Mouse (Mus musculus) thymus, postnatal 25 days (tissue): ENCODE measurements around the gene Hunk.
A peak's percentile ranks its signal among the peaks of the same experiment; 100 is the strongest.

Source experiments
- DNase-seq: peaks from one replicate; pipeline ENCODE4 v3.0.0; 2022

Hunk gene

DNA sequence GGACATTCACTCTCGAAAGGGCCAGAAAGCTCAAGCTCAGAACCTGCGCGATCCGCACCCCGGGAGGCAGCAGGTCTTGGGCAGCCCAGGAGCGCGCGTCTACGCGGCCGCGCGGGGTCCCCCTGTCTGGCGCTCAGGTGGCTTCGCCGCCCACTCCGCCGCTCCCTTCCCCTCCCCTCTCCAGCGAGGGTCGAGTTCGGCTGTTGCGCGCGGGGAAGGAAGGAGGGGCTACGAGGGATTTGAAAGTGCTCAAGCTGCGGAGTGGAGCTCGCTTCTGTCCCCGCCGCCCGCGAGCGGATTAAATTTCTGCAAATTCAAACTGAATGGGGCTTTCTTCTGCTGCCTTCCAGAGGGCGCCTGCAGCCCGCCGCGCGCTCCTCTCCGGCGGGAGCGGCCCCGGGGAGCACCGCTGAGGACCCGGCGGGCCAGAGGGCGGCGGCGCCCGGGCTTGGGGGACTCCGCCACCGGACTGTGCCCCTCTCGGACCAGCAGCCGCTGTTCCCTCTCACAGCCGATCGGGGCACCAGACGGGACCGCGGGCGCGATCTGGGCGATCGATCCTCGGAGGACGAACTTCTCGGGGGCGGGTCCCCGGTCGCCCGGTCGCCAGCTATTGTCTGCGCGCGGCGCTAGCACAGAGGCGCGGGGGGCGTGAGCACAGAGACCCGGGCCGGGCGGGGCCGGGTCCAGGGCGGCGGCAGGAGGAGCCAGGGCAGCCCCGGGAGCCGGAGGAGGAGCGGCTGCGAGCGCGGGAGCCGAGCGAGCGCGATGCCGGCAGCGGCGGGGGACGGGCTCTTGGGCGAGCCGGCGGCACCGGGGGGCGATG, at the start of gene Hunk:
Gene Hunk, plus strand, starts transcription at position 326 of the 826 bp plus-strand sequence.
- peak; percentile 42 for DNase-seq

DNA sequence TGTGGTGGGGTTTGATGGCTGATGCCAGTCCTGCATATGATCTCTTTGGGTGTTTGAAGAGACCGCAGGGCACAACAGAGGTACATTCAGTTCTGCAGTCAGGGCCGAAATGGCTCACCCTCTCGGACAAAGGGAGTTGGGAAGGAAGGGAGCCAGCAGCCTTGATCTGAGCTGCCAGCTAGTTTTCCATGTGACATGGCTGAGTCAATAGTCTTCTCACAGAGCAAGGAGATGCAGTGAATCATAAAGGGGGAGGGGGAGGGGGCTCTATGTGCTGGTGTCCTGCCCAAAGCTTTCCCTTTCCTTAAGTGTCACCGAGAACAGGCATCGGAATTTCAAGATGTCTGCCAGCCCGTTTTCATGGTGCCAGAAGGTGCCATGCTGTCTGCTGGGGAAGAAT, 46.8 kb upstream of the Hunk start:
- DNase-seq: no peak

DNA sequence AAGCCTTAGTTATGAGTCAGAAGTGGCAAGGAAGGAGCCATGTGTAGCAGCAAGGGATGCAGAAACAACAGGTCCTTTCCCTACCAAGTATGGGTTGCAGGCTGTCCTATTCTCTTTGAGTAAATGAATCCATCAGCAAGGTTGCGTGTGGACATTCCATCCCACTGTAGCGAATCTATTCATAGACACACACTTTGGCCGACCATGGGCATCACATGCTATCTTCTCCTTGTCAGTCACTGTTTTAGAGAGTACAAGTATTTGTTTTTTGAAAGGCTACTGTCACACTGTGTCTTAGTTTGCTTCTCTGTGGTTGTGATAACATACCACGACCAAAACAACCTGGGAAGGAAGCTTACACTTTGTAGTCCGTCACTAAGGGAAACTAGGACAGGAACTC, 44.7 kb upstream of the Hunk start:
- no peak for DNase-seq

DNA sequence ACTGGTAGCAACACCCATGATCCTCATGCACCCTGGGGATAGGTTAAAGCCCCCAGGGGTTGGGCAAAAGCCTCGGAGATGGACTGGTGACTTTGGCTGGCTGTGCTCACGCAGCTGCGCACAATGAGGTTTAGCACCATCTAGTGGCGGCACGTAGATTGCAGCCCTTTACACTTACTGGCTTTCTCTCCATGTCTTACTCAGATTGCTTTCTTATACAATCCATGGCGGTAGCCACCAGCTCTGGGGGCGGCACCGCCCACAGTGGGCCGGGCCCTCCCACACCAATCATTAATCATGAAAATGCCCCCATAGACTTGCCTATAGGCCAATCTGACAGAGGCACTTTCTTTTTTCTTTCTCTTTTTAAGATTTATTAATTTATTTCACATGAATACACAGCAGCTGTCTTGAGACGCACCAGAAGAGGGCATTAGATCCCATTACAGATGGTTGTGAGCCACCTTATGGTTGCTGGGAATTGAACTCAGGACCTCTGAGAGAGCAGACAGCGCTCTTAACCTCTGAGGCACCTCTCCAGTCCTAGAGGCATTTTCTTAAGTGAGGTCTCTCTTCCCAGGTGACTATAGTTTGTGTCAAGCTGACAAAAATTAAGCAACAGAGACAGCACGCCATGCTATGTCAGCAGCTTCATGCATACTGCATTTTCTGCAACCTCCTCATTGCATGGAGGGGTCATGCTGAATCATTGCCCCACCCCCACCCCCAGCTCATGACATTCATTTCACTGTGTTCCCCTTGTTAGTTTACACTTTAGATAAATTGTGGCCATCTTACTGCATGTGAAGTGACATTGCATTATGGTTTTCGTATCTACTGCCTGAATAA, 35.9 kb upstream of the Hunk start:
- peak; percentile 59 for DNase-seq

DNA sequence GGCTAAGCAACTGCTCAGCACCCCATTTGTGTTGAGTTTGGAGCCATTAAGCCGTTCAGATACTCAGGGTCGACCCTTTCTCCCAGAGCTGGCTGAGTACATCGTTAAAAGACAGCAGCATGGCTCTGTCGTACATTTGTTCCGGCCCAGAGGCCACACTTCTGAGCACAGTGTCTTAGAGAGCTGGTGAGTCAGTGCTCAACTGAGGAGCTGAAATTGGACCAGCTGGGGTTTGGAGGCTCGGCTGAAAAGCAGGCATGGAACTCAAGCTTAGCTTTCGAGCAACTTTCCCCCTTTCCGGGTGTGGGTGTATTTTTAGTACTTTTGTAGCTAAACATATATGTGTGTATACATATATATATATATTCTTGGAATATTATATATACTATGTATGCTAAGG, 34.1 kb upstream of the Hunk start:
- DNase-seq: no peak

DNA sequence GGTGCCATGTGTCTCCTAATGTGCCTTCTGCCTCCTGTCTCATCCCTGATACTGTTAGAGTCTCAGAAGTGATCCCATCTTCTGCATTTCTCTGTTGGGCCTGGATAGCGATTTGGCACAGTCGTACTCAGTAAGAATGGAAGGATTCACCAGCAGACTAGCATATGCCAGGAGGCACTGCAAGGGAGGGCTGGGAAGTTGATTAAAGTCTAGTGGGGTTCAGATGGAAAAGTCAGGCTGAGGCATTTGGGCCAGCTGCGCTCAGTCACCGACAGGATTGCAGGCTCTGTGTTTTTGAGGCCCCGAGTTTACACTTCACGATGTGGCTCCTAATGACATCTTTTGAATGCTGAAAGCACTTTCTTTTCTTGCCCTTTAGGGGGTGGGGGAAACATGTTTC, 33.1 kb upstream of the Hunk start:
- no peak for DNase-seq

DNA sequence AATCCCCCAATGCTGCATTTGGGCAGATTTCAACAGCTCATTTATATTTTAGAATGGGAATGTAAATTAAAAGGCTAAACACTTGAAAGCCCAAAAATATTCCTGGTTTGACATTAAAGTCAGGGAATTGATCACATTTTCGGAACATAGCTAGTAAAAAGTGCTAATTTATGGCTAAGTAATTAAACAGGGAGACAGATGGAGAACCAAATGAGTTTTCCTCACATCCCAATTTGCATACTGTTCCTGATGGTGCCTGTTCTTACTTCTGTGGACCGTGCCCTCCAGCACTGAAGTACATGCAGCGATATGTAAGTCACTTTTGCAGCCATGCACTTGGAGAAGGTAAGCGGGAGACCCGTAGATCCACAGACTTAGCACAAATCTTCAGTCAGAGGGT, 32.7 kb upstream of the Hunk start:
- no peak for DNase-seq

DNA sequence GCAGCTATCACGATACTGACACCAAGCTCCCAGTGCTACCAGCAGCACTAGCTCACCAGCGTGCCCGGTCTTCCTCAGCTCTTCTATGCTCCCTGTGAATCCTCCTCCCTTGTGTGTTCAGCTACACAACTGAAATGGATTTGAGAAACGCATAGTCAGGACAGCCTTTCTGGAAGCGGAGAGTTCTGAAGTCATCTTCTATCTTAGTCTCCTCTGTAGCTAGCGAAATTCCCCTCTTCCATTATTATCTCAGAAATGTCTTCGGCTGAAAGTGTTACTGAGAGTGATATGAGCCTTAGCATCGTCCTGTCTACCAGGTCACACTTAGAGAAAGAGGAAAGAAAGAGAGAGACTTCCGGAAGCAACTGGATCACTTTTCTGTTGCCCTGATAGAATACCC, 26.5 kb upstream of the Hunk start:
- no peak for DNase-seq

DNA sequence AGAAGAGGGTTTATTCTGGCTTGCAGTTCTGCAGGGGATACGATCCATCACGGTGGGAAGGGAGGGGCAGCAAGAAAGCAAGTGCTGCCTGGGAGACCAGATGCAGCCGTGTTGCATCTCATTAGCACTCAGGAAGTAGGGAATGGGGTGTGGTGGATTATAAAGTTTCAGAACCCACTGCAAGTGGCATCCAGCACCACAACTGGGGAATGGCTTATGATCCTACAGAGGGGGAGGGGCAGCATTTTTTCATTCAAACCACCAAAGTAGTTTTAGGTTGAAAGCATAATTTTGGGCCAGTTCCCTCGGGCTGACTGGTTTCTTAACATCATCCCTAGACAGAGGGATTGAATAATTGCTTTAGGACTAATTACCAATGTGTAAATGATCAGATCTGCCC, 26.1 kb upstream of the Hunk start:
- no peak for DNase-seq

DNA sequence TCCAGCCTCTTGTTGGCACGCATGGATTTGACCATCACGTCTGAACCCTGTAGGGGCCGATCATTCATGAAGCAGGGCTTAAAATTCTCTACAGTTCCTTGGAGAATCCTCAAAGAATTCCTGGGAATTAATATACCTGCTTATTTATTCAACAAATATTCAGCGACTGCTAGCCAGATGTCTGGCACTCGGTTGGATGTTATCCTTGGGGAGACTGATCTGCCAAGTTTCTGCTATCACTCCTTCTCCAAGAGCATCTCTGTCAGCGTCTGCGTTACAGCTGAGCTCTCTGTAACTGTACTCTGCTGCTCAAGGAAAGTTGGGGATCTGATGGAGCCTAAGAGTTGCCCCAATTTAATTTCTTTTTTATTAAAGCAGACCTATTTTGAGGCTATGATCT, 25.5 kb upstream of the Hunk start:
- no peak for DNase-seq

DNA sequence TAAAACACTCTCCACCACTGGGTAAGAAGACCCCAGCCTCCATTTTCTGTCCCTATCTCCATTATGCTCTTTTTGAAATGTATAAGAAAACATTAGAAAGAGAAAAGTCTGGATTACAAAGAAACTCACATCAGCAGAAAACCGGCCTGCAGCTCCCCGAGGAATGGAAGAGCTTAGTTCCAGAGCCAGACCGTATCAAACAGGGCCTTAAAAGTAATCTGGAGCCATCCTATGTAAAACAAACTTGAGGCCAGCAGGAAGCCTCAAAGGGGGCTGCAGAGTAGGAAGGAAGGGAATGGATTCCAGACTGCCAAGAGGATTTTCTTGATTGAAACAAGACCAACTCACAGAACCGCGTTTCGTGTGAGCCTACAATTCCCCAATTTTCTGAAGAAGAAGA, 22.9 kb upstream of the Hunk start:
- DNase-seq: no peak

DNA sequence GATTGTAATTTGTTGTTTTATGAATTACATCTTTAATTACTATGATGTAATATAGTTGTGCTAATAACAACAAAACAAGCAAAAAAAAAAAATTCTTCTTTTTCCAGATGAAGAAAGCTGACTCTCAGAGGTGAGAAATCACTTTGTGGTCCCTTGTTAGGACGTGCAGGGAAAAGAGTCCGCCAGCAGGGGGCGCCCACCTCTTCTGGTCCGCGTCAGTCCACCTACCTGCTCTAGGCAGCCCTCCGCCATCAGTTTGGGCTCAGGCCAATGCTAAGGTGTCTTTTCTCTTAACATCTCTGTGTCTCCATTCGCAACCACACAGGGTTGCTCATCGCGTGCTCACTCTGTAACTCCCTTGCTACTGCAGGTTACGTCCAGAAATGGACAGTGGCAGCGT, 5.9 kb upstream of the Hunk start:
- DNase-seq: peak; percentile 60

DNA sequence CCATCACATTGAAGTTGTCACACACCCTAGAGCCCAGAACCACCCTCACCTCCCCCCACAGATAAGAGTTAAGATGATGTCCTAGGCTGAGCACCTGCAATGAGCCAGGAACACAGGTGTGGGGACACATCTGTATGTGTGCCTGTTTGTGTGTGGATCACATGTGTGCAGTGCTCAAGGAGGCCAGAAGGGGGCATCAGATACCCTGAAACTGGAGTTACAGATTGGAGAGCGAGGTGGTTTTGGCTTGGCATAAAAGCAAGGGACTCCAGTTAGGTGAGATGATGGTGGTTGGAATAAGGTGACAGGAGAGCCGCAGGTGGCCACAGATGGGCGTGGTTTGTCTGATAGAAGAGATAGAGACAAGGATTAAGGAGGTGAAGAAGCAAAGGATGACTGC, 4.2 kb upstream of the Hunk start:
- DNase-seq: peak; percentile 7

DNA sequence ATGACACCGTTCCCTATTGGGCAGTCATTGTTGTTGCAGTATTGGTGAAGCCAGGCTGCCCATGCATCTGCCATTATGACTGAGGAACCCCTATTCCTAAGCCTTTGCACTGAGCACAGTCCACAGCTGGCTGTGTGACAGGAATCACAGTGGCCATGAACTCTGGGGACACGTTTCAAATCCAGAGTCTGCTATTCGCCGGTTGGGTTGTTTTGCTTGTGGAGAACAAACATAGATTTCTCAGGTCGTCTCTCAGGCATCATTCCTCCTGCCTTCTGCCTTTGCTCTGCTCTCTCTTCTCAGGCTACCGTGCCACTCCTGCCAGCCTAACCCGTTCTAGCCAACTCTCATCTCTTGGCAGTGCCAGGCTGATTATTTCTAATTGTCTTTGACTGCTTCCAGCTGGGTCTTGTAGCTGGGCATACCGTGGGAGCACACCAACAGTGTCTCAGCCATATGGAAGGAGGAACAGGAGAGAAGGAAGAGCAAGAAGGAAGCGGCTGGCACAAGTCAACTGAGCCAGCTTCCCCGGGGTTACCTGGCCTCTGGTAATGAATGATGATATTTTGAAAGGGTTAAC, 3.0 kb upstream of the Hunk start:
- no peak for DNase-seq

DNA sequence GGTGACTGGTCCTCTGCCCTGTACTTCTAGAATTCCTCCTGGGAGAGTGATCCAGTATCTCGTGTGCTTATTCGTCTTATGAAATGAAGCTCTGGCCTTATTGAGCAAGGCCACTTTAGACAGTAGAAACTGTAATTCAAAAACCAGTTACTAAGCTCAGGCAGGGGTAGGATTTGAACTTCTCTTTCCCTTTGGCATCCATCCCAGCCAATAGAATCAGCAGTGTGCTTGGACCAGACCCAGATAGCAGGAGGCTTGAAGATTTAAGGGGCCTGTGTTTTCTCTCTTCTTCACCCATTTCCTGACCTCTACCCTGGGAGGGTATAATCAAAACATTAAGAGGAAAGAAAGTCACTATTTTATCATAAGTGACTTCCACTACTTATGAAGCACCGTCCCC, 1.8 kb upstream of the Hunk start:
- no peak for DNase-seq

DNA sequence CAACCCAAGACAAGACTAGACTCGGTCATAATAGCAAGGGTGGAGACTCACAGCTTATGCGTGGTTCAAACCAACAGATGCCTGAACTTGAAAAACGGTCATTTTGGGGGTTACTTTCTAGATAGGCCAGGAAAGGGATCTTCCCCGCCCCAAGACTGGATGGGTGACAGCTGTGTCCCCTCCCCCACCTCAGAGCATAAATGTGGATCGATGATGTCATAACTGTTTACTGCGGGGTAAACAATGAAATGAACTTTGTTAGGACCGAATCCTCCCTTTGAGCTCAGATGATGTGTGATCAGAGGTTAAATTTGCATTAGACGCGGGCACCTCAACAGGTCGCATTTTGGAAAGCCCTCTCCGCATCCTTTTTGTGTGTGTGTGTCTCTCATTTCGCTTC, 967 bp upstream of the Hunk start:
- DNase-seq: no peak

DNA sequence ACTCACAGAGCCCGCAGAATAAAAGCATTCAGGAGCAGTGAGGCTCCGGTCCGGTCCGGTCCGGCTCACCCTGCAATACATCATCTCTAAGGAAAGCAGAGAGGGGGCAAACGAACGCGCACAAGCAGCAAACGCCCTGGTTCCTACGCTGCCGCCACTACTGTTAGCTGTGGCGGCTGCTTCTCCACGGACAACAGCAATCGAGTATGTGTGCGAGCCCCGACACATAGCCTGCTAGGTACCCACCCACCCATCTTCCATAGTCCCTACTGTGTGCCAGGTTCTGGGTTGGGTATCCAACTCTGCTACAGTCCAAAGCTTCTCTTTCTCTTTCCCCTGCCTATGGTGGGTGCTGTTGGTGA, 506 bp upstream of the Hunk start:
- DNase-seq: no peak

DNA sequence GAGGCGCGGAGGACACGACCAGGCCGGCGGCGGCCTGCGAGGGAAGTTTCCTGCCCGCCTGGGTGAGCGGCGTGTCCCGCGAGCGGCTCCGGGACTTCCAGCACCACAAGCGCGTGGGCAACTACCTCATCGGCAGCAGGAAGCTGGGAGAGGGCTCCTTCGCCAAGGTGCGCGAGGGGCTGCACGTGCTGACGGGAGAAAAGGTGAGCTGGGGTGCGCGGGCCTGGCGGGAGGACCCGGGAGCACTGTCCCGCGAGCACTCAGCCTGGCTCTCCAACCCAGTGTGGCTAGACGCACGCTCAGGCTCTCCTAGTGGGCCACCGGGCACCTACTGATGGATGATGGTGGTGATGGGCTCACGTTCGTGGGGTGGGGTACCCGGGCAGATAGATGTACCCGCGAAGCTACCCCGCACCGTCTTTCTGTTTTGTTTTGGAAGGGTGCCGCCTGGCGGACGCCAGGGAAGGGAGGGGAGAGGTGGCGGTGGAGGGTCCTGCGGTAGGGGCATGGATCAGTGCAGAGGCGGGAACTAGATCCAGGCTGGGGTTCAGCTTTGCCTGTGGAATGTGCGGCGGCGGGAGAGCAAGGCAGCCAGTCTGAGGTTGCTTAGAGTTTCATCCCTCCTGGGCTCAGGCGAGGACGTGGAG, 824 bp downstream of the Hunk start:
- peak; percentile 25 for DNase-seq

DNA sequence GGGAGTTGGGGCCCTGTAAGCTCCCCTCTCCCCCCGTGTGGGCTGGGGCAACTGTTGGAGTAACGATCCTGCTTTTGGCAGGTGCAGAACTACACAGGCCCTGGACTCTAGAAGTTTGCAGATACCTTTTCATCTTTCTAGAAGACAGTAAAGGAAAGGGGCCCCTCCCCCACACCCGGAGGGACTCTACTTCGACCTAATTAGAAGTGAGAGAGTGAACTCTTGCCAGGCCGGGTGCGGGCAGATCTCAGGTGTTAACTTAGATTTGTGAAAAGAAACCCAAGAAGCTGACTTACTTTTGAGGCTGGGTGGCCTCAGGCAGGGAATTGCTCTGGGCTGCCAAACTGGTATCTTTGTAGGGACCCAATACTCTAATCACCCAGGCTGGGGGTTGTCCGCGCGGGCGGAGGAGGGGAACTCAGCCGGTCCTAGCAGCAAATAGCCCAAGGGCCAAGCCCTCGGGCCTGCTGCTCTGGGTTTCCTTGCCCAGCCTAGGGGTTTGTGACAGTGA, 1.4 kb downstream of the Hunk start:
- peak; percentile 8 for DNase-seq

DNA sequence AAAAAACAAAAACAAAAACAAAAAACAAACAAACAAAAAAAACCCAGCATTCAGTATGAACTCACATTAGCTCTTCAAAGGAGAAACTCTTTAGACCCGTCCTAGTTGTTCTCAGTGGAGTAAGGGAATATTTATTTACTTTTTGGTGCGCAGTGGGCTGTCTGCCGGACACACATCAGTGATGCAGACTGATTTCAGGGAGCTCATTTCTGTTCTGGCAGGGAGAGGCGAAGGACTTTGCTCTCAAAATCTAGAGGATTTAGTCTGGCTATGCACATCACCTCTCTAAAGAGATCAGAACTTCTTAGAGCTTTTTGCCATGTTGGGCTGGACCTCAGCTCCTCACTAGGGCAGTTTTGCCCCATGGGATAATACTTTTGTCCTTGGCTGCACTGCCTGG, 2.1 kb downstream of the Hunk start:
- DNase-seq: no peak

DNA sequence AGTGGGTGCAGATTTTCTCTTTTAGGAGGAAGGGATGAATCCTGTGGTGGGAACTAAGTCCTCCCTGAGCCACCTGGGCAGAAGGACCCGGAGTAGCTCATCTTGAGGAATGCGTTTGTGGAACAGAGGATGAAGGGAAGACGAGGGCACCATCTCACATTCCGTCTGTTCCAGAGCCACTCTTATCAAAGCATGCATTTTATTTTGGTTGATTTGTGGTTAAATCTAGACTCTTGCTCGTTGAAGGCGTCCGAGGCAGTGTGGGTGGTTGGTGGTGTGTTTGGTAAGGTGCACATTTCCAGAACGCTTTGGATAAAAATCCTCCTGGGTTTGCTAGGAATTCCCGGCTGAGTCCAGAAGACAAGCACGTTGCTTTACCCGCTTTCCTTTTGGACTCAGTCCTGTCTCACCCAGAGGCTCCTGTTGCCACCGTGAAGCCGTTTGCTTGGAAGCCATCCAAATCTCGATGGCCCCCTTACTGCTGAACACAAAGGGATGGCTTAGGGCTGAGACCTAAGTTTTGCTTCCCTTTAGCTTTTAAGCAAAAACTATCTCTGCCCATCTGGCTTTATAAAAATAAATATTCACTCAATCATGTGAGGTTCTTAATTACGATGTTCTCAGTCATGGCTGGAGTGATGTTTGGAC, 3.4 kb downstream of the Hunk start:
- DNase-seq: no peak

DNA sequence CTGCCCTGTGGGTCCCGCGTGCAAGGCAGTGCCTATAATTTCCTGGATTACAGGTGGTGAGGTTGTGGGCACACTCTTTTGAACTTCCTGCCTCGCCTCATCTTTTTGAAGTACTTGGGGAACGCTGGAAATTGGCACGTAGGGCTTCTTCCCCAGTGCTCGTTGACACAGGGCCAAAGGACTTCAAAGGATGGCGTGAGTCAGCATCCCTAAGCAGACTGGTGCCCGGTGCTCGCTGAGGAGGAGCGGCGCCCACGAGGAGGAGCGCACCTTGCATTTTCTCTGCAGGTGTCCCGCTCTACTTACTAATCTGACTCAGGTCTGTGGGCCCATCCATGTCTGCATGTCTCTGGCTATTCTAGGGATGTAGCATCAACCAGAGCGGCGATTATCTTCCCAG, 4.9 kb downstream of the Hunk start:
- no peak for DNase-seq

DNA sequence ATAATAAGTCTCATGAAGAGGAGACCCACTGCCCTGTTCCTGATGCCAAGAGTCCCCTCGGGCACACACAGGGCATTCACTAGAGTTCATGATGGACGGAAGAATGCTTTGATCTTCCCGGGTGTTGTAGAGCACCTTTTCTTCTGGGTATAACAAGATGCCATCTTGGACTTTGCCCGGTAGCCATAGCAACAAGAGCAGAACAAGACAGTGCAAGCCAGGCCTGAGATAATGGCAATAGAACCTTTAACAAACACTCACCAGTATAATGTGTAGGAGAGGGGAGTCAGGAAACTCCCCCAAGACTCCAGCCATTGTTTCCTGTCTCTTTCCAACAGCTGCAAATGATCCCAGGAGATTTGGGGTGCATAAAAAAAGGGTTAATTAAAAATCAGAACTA, 8.9 kb downstream of the Hunk start:
- DNase-seq: no peak
